Mouse (Mus musculus) midbrain, embryonic 10.5 days (tissue): ENCODE measurements at regions not wholly inside any gene's neighbourhood (a gene's known extent, or its start where the extent isn't known, plus 50 kb on each side); places are given as distances from the start of the nearest gene placed in this dataset.

Experiments used
- DNase-seq: peaks from one replicate; pipeline ENCODE4 v3.0.0-alpha.2; 2017; ENCODE audit warnings: low spot score
- H3K27ac ChIP-seq: fragments of 300-500 bp; sonication (generic); replicated peaks from 2 replicates; pipeline ENCODE4 v1.5.1; 2016; ENCODE audit warnings: mild to moderate bottlenecking
- H3K27me3 ChIP-seq: fragments of 300-500 bp; sonication (generic); 2 replicates; pipeline ENCODE4 v1.6.1; 2016; ENCODE audit warnings: low read depth, mild to moderate bottlenecking; ENCODE audit not compliant: poor library complexity, severe bottlenecking
- H3K36me3 ChIP-seq: fragments of 300-500 bp; sonication (generic); 2 replicates; pipeline ENCODE4 v1.6.1; 2016; ENCODE audit warnings: mild to moderate bottlenecking, moderate library complexity
- H3K4me1 ChIP-seq: fragments of 300-500 bp; sonication (generic); 2 replicates; pipeline ENCODE4 v1.6.1; 2016
- H3K4me3 ChIP-seq: fragments of 300-500 bp; sonication (generic); 2 replicates; pipeline ENCODE4 v1.5.1; 2016; ENCODE audit warnings: mild to moderate bottlenecking, moderate library complexity
- H3K9me3 ChIP-seq: fragments of 300-500 bp; sonication (generic); replicated peaks from 2 replicates; pipeline ENCODE4 v1.6.1; 2016; ENCODE audit warnings: mild to moderate bottlenecking
- WGBS: fragments of 180-500 bp; shearing (Covaris S2); methylation state at CpG from one replicate; pipeline ENCODE4 v1.1.7; 2016; 5-methylcytosine and 5-hydroxymethylcytosine counted together

DNA sequence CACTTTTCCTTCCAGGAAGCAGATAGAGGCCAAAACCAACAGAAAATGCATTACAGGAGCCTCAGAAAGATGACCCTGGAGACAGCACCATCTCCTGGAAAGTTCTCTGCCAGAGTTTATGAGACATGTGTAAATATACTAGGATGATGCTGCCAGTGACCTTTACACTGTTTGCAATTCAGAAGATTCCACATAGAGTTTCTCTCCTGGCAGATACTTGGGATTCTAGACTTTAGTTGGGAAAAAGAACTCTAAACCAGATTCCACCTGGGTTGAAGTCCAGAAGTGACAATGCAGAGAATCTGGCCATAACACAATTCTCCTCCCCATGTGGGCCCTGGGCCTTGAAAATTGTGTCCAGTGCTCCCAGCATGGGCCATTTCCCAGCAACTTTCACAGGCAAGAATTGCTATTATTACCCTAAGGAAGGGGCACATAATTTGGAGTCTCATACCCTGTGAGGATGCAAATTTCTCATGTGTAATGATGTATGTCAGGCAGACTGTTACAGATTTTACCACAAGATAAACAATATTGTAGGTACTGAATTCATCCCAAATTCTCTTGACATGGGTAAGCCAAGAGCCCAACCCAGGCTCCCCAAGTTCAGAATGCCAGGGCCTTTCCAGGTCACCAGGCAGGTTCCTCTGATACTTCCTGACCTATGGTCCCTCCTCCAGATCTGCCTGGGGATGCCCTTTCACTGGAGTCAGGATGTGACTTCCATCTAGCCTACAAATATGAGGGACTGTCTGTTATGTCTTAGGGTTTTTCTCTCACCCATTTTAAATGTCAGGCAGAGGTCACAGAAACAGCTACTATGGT, 218.2 kb upstream of the Trib2 start:
- H3K9me3 ChIP-seq: no peaks in the 10 kb centered on the region
- no peak overlapping the region for H3K27ac ChIP-seq
- H3K27me3 ChIP-seq: no peaks in the 10 kb centered on the region
- H3K4me3 ChIP-seq: no peak overlapping the region
- H3K36me3 ChIP-seq: no peaks in the 10 kb centered on the region
- no peak for DNase-seq
- H3K4me1 ChIP-seq: peaks cover 7% of the 10 kb centered on the region

GRCm38 (mm10) chr12:16026654-16027053, 209.9 kb upstream of the Trib2 start:
- no peaks in the 10 kb centered on the region for H3K4me1 ChIP-seq
- no peak overlapping the region for H3K27ac ChIP-seq
- no peaks in the 10 kb centered on the region for H3K9me3 ChIP-seq
- DNase-seq: no peak
- H3K36me3 ChIP-seq: no peaks in the 10 kb centered on the region
- 41% methylated on average over 1 of the region's 1 CpGs for WGBS
- no peaks in the 10 kb centered on the region for H3K27me3 ChIP-seq
- no peak overlapping the region for H3K4me3 ChIP-seq

- Histone ChIP-seq H3K36me3 (no peaks in the 10 kb centered on the region), H3K27me3 (no peaks in the 10 kb centered on the region), H3K4me3 (no peak overlapping the region), H3K9me3 (no peaks in the 10 kb centered on the region), H3K4me1 (no peaks in the 10 kb centered on the region), H3K27ac (no peak overlapping the region)
- DNase-seq: no peak
- WGBS: 91% methylated on average over 7 of the region's 7 CpGs
Measured at GRCm38 (mm10) chr12:16023273-16023672, 206.6 kb upstream of the Trib2 start.

GRCm38 (mm10) chr12:16021202-16021821, 204.6 kb upstream of the Trib2 start:
- no peaks in the 10 kb centered on the region for H3K4me1 ChIP-seq
- H3K27ac ChIP-seq: no peak overlapping the region
- H3K4me3 ChIP-seq: no peak overlapping the region
- no peaks in the 10 kb centered on the region for H3K27me3 ChIP-seq
- DNase-seq: no peak
- no peaks in the 10 kb centered on the region for H3K36me3 ChIP-seq
- H3K9me3 ChIP-seq: no peaks in the 10 kb centered on the region
- 75% methylated on average over 1 of the region's 1 CpGs for WGBS

- H3K4me1 ChIP-seq: no peaks in the 10 kb centered on the region
Measured at GRCm38 (mm10) chr12:16018237-16018636, 201.5 kb upstream of the Trib2 start.

GRCm38 (mm10) chr12:16016621-16017020, 199.9 kb upstream of the Trib2 start:
- no peaks in the 10 kb centered on the region for H3K9me3 ChIP-seq
- DNase-seq: no peak
- H3K27ac ChIP-seq: no peak overlapping the region
- H3K36me3 ChIP-seq: no peaks in the 10 kb centered on the region
- H3K27me3 ChIP-seq: no peaks in the 10 kb centered on the region
- H3K4me3 ChIP-seq: no peak overlapping the region
- 95% methylated on average over 1 of the region's 1 CpGs for WGBS
- H3K4me1 ChIP-seq: no peaks in the 10 kb centered on the region

More at GRCm38 (mm10) chr12:16018237-16018636, 201.5 kb upstream of the Trib2 start:
- 95% methylated on average over 4 of the region's 4 CpGs for WGBS
- H3K36me3 ChIP-seq: no peaks in the 10 kb centered on the region
- no peak overlapping the region for H3K27ac ChIP-seq
- no peak overlapping the region for H3K4me3 ChIP-seq
- DNase-seq: no peak
- no peaks in the 10 kb centered on the region for H3K9me3 ChIP-seq
- H3K27me3 ChIP-seq: no peaks in the 10 kb centered on the region

DNA sequence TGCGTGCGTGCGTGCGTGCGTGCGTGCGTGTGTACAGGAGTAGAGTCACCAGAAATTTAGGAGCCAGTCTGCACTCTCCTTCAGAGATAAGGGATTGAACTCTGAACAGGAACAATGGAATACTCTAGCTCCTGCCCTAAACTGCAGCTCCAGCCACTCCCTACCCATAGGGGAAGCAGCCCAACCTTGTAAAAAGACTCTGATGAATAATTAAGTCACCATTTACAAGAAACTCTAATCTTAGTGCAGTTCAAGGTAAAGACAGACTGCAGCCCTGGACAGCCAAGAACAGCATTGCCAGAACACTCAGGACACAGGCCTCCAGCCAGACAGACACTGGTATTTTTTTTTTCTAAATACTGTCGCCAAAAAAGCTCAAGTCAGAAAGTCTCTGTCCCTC, 198.9 kb upstream of the Trib2 start:
- Histone ChIP-seq H3K9me3 (no peaks in the 10 kb centered on the region), H3K27me3 (no peaks in the 10 kb centered on the region), H3K4me1 (no peaks in the 10 kb centered on the region), H3K36me3 (no peaks in the 10 kb centered on the region), H3K4me3 (no peak overlapping the region), H3K27ac (no peak overlapping the region)
- DNase-seq: no peak
- 86% methylated on average over 8 of the region's 8 CpGs for WGBS

- Histone ChIP-seq H3K27me3 (no peaks in the 10 kb centered on the region), H3K4me3 (no peak overlapping the region), H3K27ac (no peak overlapping the region), H3K36me3 (no peaks in the 10 kb centered on the region), H3K4me1 (no peaks in the 10 kb centered on the region), H3K9me3 (no peaks in the 10 kb centered on the region)
- no peak for DNase-seq
- 95% methylated on average over 1 of the region's 1 CpGs for WGBS
Measured at GRCm38 (mm10) chr12:16014679-16015078, 198.0 kb upstream of the Trib2 start.

DNA sequence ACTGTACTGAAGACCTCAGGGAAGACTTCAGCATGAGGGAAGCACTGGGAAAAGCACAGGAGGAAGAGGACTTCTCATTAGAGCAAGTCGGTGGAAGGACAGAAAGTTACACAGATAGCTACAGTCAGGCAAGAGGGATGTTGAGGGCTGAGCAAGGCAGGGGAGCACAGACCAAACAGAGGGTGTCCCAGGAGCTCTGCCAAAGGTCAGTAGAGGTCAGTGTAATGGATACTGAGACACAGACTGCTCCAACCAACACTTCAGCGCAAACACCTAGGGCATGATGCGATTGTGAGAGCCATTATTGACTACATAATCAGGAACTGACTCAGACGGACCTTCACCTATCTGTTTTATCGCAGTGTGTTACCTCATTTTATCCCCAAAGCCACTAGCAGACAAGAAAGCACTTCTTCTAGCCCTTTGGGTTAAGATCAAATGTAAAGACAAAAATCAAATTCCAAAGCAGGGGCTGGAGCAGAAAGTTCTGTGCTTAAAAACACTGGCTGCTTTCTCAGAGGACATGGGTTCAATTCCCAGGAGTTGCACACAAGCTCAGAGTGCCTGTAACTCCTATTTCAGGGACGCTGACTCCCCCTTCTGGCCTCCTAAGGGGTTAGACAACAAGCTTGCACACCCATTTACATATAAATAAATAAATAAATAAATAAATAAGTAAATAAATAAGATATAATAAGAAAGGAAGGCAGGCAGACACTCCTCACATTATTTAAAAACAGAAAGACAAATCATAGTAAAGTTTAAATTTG, 197.3 kb upstream of the Trib2 start:
- H3K4me3 ChIP-seq: no peak overlapping the region
- H3K27me3 ChIP-seq: no peaks in the 10 kb centered on the region
- 85% methylated on average over 6 of the region's 6 CpGs for WGBS
- no peak overlapping the region for H3K27ac ChIP-seq
- no peaks in the 10 kb centered on the region for H3K9me3 ChIP-seq
- peaks cover 3% of the 10 kb centered on the region; the same call in 1 of the 2 replicates for H3K4me1 ChIP-seq
- H3K36me3 ChIP-seq: no peaks in the 10 kb centered on the region
- DNase-seq: no peak

DNA sequence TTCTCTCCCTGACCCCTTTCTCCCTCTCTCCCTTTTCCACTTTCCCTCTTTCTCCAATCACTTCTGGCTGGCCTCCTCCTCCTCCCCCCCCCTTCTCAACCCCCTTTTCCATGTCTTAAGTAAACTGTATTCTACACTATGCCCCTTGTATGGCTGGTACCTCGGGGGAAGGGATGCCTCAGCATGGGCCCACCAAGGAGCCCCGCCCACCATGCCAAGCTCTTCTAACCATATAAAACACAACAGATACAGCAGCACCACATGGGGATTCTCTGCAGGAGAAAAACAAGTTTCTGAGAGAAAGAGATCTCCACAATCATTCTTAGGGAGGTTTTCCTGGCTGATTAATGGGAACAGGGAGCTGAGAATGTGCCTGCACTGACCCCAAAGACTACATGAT, 196.6 kb upstream of the Trib2 start:
- 78% methylated on average over 2 of the region's 2 CpGs for WGBS

GRCm38 (mm10) chr12:16012081-16012480, 195.4 kb upstream of the Trib2 start:
- no peak for DNase-seq
- H3K4me3 ChIP-seq: no peak overlapping the region
- H3K9me3 ChIP-seq: no peaks in the 10 kb centered on the region
- H3K36me3 ChIP-seq: no peaks in the 10 kb centered on the region
- peaks cover 7% of the 10 kb centered on the region; the same call in 1 of the 2 replicates for H3K4me1 ChIP-seq
- 74% methylated on average over 4 of the region's 4 CpGs for WGBS
- H3K27ac ChIP-seq: no peak overlapping the region
- H3K27me3 ChIP-seq: no peaks in the 10 kb centered on the region

More for the DNA sequence above, 196.6 kb upstream of the Trib2 start:
- DNase-seq: no peak
- Histone ChIP-seq H3K27me3 (no peaks in the 10 kb centered on the region), H3K4me3 (no peak overlapping the region), H3K27ac (no peak overlapping the region), H3K36me3 (no peaks in the 10 kb centered on the region), H3K4me1 (peaks cover 7% of the 10 kb centered on the region; the same call in 1 of the 2 replicates), H3K9me3 (no peaks in the 10 kb centered on the region)

DNA sequence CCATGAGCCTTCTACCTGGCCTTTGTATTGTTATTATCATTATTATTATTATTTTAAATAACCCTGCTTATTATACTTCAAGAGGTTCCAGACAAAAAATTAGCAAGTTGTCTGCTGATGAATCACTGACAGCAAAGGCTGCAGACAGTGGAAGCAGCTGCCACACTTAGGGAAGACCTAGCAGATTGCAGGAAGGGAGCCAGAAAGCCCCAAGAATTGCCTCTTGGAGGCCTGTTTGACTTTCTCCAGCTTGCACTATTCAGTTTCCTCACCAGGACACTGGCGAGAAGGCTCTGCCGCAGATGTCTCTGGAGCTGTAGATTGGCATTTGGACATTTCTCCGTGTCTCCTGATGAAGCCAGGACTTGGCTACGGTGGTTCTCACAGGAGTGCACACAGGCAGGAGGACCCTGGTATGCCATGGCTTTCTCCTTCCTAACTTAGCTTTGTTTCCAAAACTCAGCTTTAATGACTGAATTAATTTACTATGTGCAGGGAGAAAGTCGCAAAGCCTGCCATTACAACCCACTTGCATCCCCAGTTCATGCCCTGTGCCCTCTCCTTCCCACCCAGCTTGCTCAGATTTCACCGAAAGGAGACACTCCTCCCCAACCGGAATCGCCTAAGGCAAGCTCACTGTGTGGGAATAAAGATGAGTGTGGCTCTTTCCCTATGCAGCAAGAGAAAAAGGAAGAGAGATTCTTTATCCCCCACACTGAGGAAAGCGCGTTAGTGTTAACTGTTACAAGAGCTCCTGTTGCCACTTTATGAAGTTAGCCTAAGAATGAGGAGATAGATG, 193.3 kb upstream of the Trib2 start:
- H3K9me3 ChIP-seq: no peaks in the 10 kb centered on the region
- 71% methylated on average over 10 of the region's 10 CpGs for WGBS
- H3K4me3 ChIP-seq: no peak overlapping the region
- H3K36me3 ChIP-seq: no peaks in the 10 kb centered on the region
- no peak for DNase-seq
- H3K27ac ChIP-seq: no peak overlapping the region
- no peaks in the 10 kb centered on the region for H3K27me3 ChIP-seq
- peaks cover 7% of the 10 kb centered on the region; the same call in 1 of the 2 replicates for H3K4me1 ChIP-seq
